Mouse (Mus musculus) CD4-positive, CD25-positive, alpha-beta regulatory T cell, adult 9 weeks (primary cell): ENCODE measurements around the gene Nt5c2. TPM values are rescaled to one million over a fixed set of nuclear protein-coding genes. Genes with fewer than 3 reads are reported as not detected.

Experiments
- polyA plus RNA-seq: library from polyadenylated mRNA; unstranded; fragments of 100-300 nt; shearing (Covaris generic); gene quantifications from one replicate; pipeline ENCODE4 v1.2.1, GENCODE M21; 2017

The Nt5c2 gene
- 68.4 TPM for polyA plus RNA-seq

DNA sequence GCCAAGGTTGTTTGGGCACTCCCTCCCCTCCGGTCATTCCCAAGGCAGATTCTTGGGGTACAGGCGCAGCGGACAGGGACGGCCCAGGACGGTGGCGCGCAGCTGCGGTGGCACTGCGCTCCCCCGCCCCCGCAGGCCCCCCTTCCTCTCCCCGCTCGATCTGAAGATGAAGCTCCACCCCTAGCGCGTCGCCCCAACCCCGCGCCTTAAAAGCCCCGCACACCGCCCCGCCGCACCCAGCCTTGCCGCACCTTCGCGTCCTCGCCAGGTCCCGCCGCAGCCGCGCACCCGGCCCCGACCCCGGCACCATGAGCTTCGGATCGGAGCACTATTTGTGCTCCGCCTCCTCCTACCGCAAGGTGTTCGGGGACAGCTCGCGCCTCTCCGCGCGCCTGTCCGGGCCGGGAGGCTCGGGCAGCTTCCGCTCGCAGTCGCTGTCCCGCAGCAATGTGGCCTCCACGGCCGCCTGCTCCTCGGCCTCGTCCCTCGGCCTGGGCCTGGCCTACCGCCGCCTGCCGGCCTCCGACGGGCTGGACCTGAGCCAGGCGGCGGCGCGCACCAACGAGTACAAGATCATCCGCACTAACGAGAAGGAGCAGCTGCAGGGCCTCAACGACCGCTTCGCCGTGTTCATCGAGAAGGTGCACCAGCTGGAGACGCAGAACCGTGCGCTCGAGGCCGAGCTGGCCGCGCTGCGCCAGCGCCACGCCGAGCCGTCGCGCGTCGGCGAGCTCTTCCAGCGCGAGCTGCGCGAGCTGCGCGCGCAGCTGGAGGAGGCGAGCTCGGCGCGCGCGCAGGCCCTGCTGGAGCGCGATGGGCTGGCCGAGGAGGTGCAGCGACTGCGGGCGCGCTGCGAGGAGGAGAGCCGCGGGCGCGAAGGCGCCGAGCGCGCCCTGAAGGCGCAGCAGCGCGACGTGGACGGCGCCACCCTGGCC, at the start of gene Nt5c2, which contains the start of gene Ina:
Gene Nt5c2, minus strand, starts transcription at position 707 of the 935 bp plus-strand sequence.
Gene Ina, plus strand, starts transcription at position 252 of the 935 bp plus-strand sequence.

DNA sequence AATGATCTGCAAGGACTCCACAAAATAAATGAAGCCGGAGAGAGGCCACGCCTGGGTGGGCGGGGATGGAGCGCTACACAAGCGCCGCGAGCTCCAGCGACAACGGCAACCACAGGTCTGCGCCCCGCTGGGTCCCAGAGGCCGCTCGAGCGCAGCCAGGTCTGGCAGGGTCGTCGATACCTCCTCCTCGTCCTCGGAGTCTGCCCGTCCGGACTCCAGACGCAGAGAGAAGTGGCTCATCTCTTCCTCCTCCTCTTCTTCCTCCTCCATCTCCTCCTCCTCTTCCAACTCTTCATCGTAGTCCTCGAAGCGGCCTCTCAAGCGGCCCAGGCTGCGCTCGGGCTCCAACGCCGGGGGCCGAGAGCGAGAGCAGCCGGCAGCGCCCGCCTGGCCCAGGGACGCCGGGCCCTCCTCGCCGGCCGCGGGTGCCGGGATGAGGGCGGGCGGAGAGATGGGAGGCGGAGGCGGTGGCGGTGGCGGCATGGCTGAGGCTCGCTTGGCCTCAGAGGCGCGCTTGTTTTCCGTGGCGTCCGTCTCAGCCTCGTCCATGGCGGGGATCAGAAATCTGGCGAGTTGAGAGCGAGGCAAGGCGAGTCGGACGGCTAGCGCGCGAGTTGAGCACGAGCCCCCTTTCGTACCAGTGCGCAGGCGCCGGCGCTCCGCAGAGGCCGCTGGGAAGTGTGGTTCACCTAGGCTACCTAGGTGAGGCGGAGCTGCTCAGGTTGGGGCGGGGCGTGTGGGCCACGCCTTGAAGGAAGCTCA, 35.5 kb upstream of the Nt5c2 start, which contains the start of gene Pcgf6:
Gene Pcgf6, minus strand, starts transcription at position 636 of the 762 bp plus-strand sequence.

Other genes starting within 250 kb of the Nt5c2 start
- not detected for gene Ina, start 455 bp downstream of the Nt5c2 start, polyA plus RNA-seq
- 5.4 TPM for gene Pcgf6, start 35.8 kb upstream of the Nt5c2 start, polyA plus RNA-seq
- 1.2 TPM for gene Taf5, start 52.6 kb upstream of the Nt5c2 start, polyA plus RNA-seq
- 388 TPM for gene Usmg5, start 75.5 kb upstream of the Nt5c2 start, polyA plus RNA-seq
- gene Pdcd11, start 75.6 kb upstream of the Nt5c2 start, polyA plus RNA-seq: 25.1 TPM
- gene Calhm2, start 123.1 kb upstream of the Nt5c2 start, polyA plus RNA-seq: 25.8 TPM
- not detected for gene Calhm1, start 129.1 kb upstream of the Nt5c2 start, polyA plus RNA-seq
- gene Calhm3, start 142.6 kb upstream of the Nt5c2 start, polyA plus RNA-seq: not detected
- not detected for gene Neurl1a, start 163.7 kb upstream of the Nt5c2 start, polyA plus RNA-seq